Mouse (Mus musculus) kidney, adult 18-20 months (tissue): Measurements from ENCODE around the gene Sapcd1.
"Not testable (repeated sequence)": the region's sequence is repeated elsewhere in the genome, so short reads cannot be mapped to it uniquely, and the experiment has no call there.

Experiments used
- DNase-seq: peaks from one replicate; pipeline ENCODE4 v3.0.0; 2021

Gene Sapcd1

DNA sequence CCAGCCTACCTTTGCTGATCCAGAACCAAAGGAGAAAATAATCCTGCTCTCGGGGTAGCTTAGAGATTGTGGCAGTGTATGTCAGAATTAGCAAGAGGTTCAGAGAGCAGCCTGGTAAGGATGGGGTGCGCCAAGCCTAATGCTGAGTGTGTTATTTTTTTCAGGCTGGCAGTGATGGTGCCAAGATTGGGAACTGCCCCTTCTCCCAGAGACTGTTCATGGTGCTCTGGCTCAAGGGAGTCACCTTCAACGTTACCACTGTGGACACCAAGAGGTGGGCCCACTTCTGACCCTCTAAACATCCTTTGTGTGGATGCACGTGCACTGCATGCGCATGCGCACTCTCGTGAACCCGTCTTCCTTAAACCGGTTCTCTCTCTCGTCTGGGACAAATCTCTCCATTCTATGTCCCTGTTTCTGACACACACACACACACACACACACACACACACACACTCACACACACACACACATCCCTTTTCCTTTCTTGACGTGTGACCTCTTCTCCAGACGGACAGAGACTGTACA lies 24.5 kb upstream of the Sapcd1 start:
- DNase-seq, result no peak

DNA sequence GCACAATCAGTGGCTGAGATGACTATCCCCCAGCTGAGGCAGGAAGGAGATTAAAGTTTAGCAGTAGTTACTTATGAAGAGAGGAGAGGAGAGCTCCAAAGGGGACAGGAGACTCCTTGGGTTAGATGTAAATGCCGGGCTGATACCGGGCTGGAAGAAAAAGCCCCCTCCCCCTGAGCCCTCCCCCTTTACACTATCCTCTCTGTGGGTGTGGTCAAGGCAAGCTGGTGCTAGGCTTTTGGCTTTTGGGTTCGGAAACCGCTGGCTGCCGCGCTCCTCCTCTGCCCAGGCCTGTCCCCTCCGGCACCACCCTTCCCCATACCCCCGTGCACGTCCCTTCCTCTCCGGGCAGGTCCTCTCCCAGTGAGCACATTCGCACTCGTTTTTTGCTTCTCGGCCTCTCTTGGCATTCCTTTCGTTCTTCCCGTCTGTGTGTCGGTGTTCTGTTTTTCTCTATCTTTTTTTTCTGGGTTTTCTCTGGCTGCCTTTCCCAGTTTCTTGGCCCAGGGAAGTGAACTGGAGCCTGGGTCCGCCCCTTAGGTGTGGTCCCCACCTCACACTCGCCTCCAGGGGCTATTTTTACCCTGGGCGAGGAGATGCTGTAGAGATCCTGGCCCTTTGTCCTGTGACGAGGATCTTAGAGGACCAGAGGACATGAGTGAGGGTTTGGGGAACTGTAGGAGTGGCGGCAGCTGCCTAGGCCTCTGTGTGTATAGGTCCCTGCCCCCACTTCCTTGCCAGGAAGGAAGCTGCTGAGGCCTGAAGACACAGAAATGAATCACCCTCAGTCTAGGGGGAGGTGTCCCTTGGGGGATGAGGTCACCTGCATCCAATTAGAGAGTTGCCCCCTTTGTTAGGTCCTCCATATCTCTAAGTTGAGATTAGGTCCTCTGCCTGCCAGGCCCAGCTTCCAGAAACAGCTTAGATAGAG lies 23.6 kb upstream of the Sapcd1 start:
- peak; percentile 69 for DNase-seq

GRCm38 (mm10) chr17:35050126-35050750 lies 22.4 kb upstream of the Sapcd1 start:
- DNase-seq, result peak; percentile 81

- peak; percentile 43 for DNase-seq
Measured at GRCm38 (mm10) chr17:35049561-35050016, 21.8 kb upstream of the Sapcd1 start, which contains the start of gene Clic1. Gene Clic1 (plus strand): TSS chr17:35049966.

GRCm38 (mm10) chr17:35048932-35049440 lies 21.2 kb upstream of the Sapcd1 start:
- no peak for DNase-seq

GRCm38 (mm10) chr17:35048149-35048931 lies 20.5 kb upstream of the Sapcd1 start:
- DNase-seq, result peak; percentile 43

- DNase-seq, result peak; percentile 55
Measured at GRCm38 (mm10) chr17:35047688-35048087, 19.9 kb upstream of the Sapcd1 start.

DNA sequence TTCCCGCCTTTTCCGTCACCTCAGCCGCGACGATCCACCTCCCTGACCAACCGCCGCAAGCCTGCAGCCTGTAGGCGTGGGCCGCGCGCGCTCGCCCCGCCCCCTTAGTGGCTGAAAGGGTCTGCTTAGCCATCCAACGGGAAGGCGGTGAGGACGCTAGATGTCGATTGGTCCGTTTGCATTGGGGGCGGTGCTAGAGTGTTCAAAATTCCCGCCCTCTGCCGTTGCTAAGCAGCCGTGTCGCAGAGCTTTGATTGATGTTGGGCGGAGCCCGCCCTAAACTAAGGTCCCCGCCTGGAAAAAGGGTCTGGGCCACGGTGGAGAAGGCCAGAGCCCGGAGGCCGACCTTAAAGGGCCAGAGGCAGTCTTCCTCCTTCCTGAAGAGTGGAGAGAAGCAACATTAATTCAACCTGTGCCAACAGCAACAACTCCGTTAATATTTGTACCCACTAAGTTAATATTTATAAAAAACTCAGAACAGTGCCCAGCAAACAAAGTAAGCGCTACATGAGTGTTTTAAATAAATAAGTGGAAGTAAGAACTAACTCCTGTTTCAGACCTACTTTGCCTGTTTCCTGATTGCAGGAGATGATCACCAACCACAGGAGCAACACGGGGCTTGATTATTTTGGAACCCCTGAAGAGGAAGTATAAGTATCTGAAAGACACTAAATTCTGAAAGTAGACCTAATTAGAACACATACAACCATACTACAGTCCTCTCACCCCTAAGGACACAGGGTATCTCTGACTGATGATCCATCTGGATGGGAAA lies 19.1 kb upstream of the Sapcd1 start, which contains the start of gene Msh5:
Gene Msh5 (minus strand): TSS at position 65 of the 775 bp plus-strand sequence.
- DNase-seq, result peak; percentile 98

GRCm38 (mm10) chr17:35045807-35046680 lies 18.2 kb upstream of the Sapcd1 start:
- DNase-seq, result no peak

- no peak for DNase-seq
Measured at GRCm38 (mm10) chr17:35044904-35045806, 17.3 kb upstream of the Sapcd1 start.

DNA sequence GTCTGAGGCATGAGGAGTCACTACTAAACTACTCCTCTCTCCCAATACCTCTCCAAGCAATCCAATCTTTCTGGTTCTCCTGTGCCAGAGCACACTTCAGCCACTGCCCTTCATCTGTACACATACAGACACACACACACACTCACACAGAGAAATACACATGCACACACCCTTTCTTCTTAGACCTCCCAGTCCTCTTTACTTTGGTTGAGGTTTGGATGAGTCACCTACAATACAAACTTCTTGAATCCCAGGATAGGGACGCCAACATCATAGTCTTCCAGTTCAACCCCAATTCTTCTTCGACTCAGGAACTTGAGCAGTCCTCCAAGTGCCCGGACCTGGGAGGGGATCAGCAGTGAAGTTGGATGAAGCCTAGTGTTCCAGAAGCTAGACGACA lies 16.0 kb upstream of the Sapcd1 start:
- no peak for DNase-seq

GRCm38 (mm10) chr17:35039121-35039873 lies 11.5 kb upstream of the Sapcd1 start:
- no peak for DNase-seq

- DNase-seq, result no peak
Measured at GRCm38 (mm10) chr17:35034896-35035295, 7.1 kb upstream of the Sapcd1 start.

DNA sequence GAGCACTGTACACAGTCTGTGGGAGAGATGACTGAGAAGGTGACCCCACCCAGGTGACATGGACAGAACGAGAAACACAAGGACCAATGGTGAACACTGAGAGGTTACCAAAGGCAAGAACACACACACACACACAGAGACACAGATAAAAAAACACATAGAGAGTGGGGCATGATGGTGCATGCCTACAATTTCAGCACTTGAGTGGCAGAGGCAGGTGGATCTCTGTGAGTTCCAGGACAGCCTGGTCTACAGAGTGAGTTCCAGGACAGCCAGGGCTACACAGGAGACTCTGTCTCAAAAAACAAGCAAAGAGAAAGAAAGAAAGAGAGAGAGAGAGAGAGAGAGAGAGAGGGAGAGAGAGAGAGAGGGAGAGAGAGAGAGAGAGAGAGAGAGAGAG lies 5.9 kb upstream of the Sapcd1 start:
- not testable (repeated sequence) for DNase-seq

DNA sequence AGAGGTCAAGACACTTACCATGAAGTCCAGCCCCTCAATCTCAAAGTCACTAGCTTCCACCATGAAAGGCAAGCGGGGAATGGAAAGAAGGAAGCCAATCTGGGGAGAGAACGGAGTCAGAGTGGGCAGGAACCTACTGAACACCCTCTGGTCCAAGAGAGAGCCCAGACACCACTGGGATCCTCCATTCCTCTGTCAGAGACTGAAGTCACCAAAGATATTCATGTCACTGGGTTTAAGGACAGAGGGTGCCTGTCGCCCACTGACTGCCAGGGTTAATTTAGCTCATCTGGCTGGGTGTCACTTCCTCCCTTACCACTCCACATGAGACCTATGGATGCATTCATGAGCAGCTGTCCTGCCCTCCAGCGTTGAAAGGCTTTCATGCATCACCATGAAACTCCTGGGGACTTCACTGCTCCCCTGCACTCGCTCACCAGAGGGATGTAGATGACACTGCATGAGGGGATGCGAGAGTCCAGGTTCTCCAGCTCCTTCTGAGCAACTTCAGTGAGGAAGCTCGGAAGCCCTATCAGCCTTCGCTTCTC lies 4.6 kb upstream of the Sapcd1 start:
- DNase-seq, result no peak

DNA sequence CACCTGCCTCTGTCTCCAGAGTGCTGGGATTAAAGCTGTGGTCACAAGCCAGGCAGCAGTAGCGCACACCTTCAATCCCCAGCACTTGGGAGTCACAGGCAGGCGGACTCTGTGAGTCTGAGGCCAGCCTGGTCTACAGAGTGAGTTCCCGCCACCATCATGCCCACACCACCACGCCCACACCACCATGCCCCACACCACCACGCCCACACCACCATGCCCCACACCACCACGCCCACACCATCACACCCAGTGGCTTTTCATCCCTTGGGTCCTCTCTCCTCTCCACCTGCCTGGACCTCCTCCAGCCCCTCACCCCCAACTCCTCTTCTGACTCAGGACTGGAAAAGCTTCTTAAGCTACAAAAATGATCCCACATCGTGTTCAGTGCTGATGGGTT lies 4.1 kb upstream of the Sapcd1 start:
- no peak for DNase-seq

DNA sequence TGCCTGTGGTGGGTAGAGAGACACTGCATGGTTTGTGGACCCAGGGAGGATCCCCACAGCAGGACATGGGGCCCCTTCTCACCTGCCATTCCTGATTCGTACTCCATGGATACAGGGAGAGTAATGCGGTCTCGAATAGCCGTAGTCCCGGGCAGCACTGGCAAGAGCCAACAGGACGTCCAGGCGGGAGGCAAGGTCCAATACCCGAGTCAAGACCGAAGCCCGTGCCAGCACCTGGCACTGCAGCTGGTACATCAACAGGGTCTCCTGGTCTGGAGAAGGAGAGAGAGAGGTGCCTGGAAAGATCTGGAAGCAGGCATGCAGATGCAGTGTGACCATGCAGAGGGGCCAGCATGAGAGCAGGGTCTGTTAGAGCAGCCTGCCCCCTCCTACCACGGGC lies 3.5 kb upstream of the Sapcd1 start:
- DNase-seq, result no peak
